Mouse (Mus musculus): ENCODE results near the gene Ddx19a.
"Not testable (repeated sequence)": the region's sequence is repeated elsewhere in the genome, so short reads cannot be mapped to it uniquely, and the experiment has no call there.

Gene Ddx19a

DNA sequence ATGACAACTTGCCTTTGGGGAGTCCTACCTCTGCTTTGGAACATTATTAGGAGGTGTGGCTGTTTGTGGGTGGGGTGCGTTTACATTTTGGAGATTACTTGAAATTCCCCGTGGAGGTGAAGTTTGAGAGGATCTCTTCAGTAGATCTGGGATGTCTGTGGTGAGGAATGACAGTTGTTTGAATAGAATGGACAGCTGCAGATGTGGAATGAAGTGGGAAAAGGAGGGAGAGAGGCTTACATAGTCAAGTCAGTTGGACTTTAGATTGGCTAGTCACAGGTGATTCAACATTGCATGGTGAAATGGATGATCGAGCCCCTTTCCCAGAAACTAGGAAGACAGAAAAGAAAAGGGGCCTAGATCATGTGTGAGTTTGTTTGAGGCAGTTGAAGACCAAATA, 65.2 kb downstream of the Ddx19a start:
- no peak for DNase-seq

DNA sequence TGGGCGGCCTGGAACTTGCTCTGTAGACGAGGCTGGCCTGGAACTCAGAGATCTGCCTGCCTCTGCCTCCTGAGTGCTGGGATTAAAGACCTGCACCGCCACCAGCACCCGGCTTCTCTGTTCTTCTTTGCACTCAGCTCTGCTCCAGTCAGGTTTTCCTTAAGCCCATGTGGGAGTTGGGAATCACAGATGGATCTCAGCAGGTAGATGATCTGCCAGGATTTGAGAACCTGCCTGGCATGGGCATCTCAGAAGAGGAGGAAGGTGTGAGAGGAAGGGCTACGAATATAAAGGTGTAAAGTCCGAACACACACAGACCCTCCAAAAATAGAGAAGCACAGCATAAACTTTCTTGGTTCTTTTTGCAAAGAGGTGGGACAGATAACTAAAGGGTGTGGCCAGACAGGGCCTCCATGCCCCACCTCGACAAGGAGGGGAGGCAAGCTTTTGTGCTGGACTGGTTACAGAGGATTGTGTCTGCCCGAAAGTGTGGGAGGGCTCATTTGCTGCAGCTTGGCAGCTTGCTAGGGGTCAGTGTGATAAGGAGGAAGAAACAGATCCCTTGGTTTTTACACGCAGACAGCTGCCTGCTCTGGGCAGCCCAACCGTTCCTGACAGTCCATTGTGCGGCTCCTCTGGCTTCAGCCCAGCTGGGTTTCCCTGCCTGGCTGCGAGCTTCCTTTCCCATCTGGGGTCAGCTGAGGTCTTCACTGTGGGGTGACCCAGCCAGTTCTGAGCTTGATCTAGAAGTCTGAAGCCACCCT, 66.2 kb downstream of the Ddx19a start:
- DNase-seq, result peak; percentile 63 to 75

DNA sequence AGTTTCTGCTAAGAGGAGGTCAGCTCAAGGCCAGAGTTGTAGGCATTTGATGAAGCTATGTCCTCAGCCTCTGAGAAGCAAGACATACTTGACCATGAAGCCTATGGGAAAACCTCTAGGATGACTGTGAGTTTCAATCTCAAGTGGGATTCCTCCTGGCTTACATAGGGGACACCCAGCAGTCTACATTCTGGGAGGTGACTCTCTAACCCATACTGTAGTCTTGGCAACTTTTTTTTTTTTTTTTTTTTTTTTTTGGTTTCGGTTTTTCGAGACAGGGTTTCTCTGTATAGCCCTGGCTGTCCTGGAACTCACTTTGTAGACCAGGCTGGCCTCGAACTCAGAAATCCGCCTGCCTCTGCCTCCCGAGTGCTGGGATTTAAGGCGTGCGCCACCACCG, 67.9 kb downstream of the Ddx19a start:
- DNase-seq, result not testable (repeated sequence)

DNA sequence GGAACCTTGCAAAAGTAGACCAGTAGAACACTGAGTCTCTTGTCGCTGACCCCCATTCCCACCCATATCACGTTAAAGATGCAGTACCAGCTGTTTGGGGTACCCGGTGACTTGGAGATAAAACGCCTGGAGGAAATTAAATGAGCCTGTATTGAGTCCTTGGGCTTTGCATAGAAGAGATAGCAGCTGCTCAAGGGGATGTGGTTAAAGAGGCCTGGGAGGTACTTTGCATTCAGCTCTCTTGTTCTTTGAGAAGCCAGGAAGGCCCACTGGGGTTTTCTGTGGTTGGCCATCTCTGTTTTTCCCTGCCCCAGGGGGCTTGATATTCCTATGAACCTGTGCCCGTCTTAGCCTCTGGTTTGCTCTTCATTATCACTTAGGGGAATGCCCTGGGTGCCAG, 68.5 kb downstream of the Ddx19a start:
- no peak for DNase-seq

DNA sequence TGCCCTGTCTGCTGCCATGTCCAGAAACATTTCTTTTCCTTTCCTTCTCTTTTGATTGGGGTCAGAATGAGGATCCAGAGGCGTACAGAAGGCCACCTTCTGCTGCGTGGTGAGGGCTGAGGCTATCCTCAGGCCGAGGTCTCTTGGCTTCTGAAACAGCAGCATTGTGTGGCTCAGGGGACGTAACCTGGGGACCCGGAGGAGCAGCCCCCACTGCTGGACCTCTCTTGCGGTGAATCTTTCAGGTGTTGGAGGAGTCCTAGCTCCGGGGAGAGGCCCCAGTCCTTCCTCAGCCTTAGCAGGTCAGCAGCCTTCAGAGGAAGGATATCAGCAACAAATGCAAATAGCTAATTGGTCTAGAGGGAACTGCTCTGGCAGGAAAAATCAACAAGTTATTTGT, 69.2 kb downstream of the Ddx19a start:
- DNase-seq, result no peak

DNA sequence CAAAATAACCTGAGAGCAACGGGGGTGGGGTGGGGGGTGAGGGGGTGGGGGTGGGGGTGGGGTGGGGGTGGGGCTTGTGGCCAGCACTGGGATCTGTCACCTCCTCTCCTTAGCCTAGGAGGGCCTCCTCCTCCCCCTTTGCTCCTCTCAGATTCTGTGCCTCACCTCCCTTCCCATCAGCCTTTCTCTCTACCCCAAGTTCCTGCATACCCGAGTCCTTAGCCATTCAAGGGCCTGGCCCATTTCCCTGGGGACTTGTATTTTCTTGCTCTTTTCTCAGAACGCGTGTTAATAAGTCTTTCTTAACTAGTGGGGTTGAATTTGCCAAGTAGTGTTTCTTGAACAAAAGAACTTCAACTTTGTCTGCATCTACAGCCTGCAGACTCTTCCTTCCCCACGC, 70.9 kb downstream of the Ddx19a start:
- DNase-seq, result no peak

DNA sequence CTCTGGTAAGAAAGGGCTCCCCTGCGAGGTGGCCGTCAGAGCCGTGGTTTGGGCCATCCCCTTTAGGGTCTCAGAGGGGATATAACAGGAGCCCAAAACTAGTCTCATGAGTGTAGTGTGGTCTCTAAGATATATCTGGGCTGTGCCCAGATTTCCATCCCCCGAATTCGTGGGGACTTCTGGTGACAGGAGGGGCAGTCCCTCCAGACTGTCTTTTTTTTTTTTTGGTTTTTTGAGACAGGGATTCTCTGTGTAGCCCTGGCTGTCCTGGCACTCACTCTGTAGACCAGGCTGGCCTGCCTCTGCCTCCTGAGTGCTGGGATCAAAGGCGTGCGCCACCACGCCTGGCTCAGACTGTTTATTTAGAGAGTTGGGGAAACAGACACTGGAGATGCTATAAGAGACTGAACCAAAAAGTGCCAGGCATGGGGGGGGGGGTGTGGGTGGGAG, 71.9 kb downstream of the Ddx19a start:
- no peak for DNase-seq
